In genomic region chr1:134516491-134517198, GRCm38 (mm10) we compare ENCODE assay signal across 10 mouse cellular contexts. TPM values are rescaled to one million over a fixed set of nuclear protein-coding genes. Genes with fewer than 3 reads are reported as not detected.
DNase-seq lines count a peak whose midpoint lies in the region; ATAC-seq lines count a peak whose summit lies in the region.
"Had no signal": no experiment of that assay in that cellular context is flagged by ENCODE, and none has a peak within 500 bp of the region (broad histone marks: within the 10 kb centered on the region; RNA-seq: fewer than 3 reads in every experiment).

No protein-coding gene starts in this region.

- whole genome bisulfite sequencing in limb, embryonic 15.5 days: 9% methylated on average over 4 of the region's 4 CpGs

- no peak overlapping the region for H3K9ac ChIP-seq in limb, embryonic 15.5 days

- H3K27me3 ChIP-seq in limb, embryonic 15.5 days: peaks cover 19% of the 10 kb centered on the region

- H3K4me3 ChIP-seq in limb, embryonic 15.5 days: no peak overlapping the region

- peak overlapping the region; percentile 55 for H3K27ac ChIP-seq in limb, embryonic 15.5 days

- H3K4me1 ChIP-seq in limb, embryonic 15.5 days: peaks cover 30% of the 10 kb centered on the region

- no peak overlapping the region for H3K4me2 ChIP-seq in limb, embryonic 15.5 days

- 0 out of 2 replicates have a peak, but pooled peaks have one; percentile 52 for ATAC-seq in limb, embryonic 15.5 days (ENCODE audit: insufficient number of reproducible peaks, low FRiP score, low TSS enrichment, low read depth)

- DNase-seq in MN1 (ENCODE audit: low spot score): peak; percentile 16
- DNase-seq in NIH3T3 (ENCODE audit: low read depth): peak; percentile 79
- DNase-seq in heart, postnatal 10 days: peak; percentile 20 to 26
- no peak for DNase-seq in layer of hippocampus, postnatal 36 days
- DNase-seq in urinary bladder, adult 2 months (ENCODE audit: low spot score): no peak
- no peak for DNase-seq in adipocyte (ENCODE audit: low spot score)
- no peak for DNase-seq in ovary, postnatal 14 days (ENCODE audit: low spot score)

- H3K36me3 ChIP-seq in limb, embryonic 15.5 days: no peaks in the 10 kb centered on the region

- intact Hi-C loops in heart, postnatal 10 days (cut with DNase I): loop anchor here (2.0 kb wide), 1 partner anchor 90 kb away; no protein-coding TSS in a partner anchor

- no peaks in the 10 kb centered on the region for H3K9me3 ChIP-seq in limb, embryonic 15.5 days

RNA-seq across cellular contexts. Expression of gene Rabif, which starts 22.2 kb away (rescaled TPM):
- total RNA-seq in heart, postnatal 10 days (2021): 10 to 100 TPM; 11.6 to 12.8 TPM
- polyA plus RNA-seq in limb, embryonic 15.5 days (2015; fragmentation: Nextera tagmentation; extraction: Ambion mirVana): 43.6 and 47.8 TPM in 2 replicates
- 10 to 100 TPM; 25.2 to 26.1 TPM for total RNA-seq in layer of hippocampus, postnatal 36 days (2021)
- 21.6 and 24.7 TPM in 2 replicates for polyA plus RNA-seq in urinary bladder, adult 2 months (2012; rRNA removed)

RNA-seq across cellular contexts. Expression of gene Mgat4e, which starts 32.8 kb away (rescaled TPM):
- not detected for total RNA-seq in heart, postnatal 10 days (2021)
- polyA plus RNA-seq in limb, embryonic 15.5 days (2015; fragmentation: Nextera tagmentation; extraction: Ambion mirVana): 0.10 TPM in 1 of 2 replicates, not detected in the other
- total RNA-seq in layer of hippocampus, postnatal 36 days (2021): not detected
- 0.12 and 0.29 TPM in 2 replicates for polyA plus RNA-seq in urinary bladder, adult 2 months (2012; rRNA removed)
- polyA plus RNA-seq: liver, embryonic 16.5 days; spleen, adult 2 months had no signal

RNA-seq across cellular contexts. Expression of gene Kdm5b, which starts 43.3 kb away (rescaled TPM):
- total RNA-seq in heart, postnatal 10 days (2021): 10 to 100 TPM; 27.6 to 34.5 TPM
- 63.9 and 80.8 TPM in 2 replicates for polyA plus RNA-seq in limb, embryonic 15.5 days (2015; fragmentation: Nextera tagmentation; extraction: Ambion mirVana)
- 10 to 100 TPM; 72.0 to 73.4 TPM for total RNA-seq in layer of hippocampus, postnatal 36 days (2021)
- polyA plus RNA-seq in urinary bladder, adult 2 months (2012; rRNA removed): 24.4 and 28.6 TPM in 2 replicates

Comparison
In these comparisons a context has a peak if more than half of its experiments do, and no peak if none do; other contexts are left out.
1. DNase-seq: peak in MN1 (single experiment), NIH3T3 (single experiment) and heart, postnatal 10 days (2 of 2); none in layer of hippocampus, postnatal 36 days (0 of 2), urinary bladder, adult 2 months (single experiment), adipocyte (single experiment) and ovary, postnatal 14 days (single experiment).